Mouse (Mus musculus) hindbrain, embryonic 10.5 days (tissue): ENCODE results near the gene Gm4707. TPM values are rescaled to one million over a fixed set of nuclear protein-coding genes. Genes with fewer than 3 reads are reported as not detected.

Experiments used
- DNase-seq: peaks from one replicate; pipeline ENCODE4 v3.0.0-alpha.2; 2017; ENCODE audit warnings: low spot score
- H3K27ac ChIP-seq: fragments of 300-500 bp; sonication (generic); 2 replicates; pipeline ENCODE4 v1.5.1; 2016; ENCODE audit warnings: mild to moderate bottlenecking, moderate library complexity
- H3K27me3 ChIP-seq: fragments of 300-500 bp; sonication (generic); 2 replicates; pipeline ENCODE4 v1.6.1; 2016; ENCODE audit warnings: mild to moderate bottlenecking; ENCODE audit not compliant: poor library complexity, insufficient read depth, severe bottlenecking
- H3K36me3 ChIP-seq: fragments of 300-500 bp; sonication (generic); 2 replicates; pipeline ENCODE4 v1.6.1; 2016; ENCODE audit warnings: mild to moderate bottlenecking, moderate library complexity
- H3K4me1 ChIP-seq: fragments of 300-500 bp; sonication (generic); replicated peaks from 2 replicates; pipeline ENCODE4 v1.6.1; 2016; ENCODE audit warnings: mild to moderate bottlenecking
- H3K4me3 ChIP-seq: fragments of 300-500 bp; sonication (generic); 2 replicates; pipeline ENCODE4 v1.5.1; 2016; ENCODE audit warnings: mild to moderate bottlenecking, moderate library complexity
- H3K9me3 ChIP-seq: fragments of 300-500 bp; sonication (generic); 2 replicates; pipeline ENCODE4 v1.6.1; 2016; ENCODE audit warnings: mild to moderate bottlenecking, moderate library complexity
- WGBS: fragments of 180-500 bp; shearing (Covaris S2); methylation state at CpG from one replicate; pipeline ENCODE4 v1.1.7; 2016; 5-methylcytosine and 5-hydroxymethylcytosine counted together
- polyA plus RNA-seq: library from polyadenylated mRNA; unstranded; fragments of >200 nt; fragmentation: Nextera tagmentation; extraction: Ambion mirVana; gene quantifications from 2 replicates; pipeline ENCODE4 v1.2.1, GENCODE M21; 2016

Gene Gm4707
- polyA plus RNA-seq, 1 experiment from 2014 or later = 4.0 TPM

DNA sequence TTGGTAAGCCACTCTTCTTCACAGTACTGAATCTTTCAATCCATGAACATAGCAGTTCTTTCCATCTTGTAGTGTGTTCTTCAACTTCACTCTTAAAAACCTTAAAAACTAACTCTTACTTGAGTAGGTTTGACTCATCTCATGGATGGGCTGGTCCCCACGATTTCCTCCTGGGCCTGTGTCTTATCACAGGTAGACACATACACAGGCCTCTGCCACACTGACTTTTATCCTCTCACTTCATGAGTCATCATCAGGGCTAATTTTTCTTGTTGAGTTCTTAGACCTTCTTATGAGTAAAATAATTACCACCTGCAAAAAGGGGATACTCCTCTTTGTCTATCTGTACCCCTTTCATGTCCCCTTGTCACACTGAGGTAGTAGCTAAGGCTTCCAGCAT is 42.7 kb downstream of the Gm4707 start:
- Histone ChIP-seq H3K36me3 (peaks cover 86% of the 10 kb centered on the region), H3K4me3 (no peak overlapping the region), H3K4me1 (no peaks in the 10 kb centered on the region), H3K9me3 (peaks cover 9% of the 10 kb centered on the region), H3K27ac (no peak overlapping the region), H3K27me3 (no peaks in the 10 kb centered on the region)
- 97% methylated on average over 1 of the region's 1 CpGs for WGBS
- DNase-seq = no peak

Other genes with a start within 250 kb of the Gm4707 start
- gene Emilin2, start 147.9 kb downstream of the Gm4707 start, polyA plus RNA-seq = 20.2 and 26.3 TPM in 2 replicates
- 50.7 and 79.2 TPM in 2 replicates for gene Smchd1, start 15.4 kb upstream of the Gm4707 start, polyA plus RNA-seq
- 38.4 and 59.5 TPM in 2 replicates for gene Ndc80, start 66.9 kb upstream of the Gm4707 start, polyA plus RNA-seq
- gene Spdya, start 92.1 kb upstream of the Gm4707 start, polyA plus RNA-seq = 0.92 and 1.3 TPM in 2 replicates
- gene Wdr43, start 156.0 kb upstream of the Gm4707 start, polyA plus RNA-seq = 59.9 and 94.3 TPM in 2 replicates
- gene Togaram2, start 213.3 kb upstream of the Gm4707 start, polyA plus RNA-seq = 0.05 and 0.09 TPM in 2 replicates